Mouse (Mus musculus) urinary bladder, postnatal 25 days (tissue): ENCODE data around the gene G530012D18Rik.
"Not testable (repeated sequence)": the region's sequence is repeated elsewhere in the genome, so short reads cannot be mapped to it uniquely, and the experiment has no call there.

Experiments
- DNase-seq: peaks from one replicate; pipeline ENCODE4 v3.0.0; 2022; ENCODE audit warnings: low spot score

The G530012D18Rik gene

DNA sequence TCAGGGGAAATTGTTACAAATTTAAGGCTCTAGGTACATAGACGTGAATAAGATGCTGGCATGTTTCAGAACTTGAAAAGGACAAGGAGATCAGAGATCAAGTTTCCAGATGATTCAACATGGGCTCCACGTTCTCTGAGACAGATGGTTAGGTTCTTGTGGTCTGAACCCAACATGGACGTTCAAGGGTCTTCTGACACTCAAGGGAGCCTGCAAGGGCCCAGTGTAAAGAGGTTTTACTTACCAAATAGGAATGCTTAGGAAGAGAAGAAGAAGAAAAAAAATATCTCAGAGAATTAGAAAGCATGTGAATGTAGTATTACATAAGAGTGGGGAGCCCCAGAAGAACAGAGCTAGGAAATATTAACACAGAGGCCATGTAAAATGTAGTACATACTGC, 40.3 kb downstream of the G530012D18Rik start:
- DNase-seq, result not testable (repeated sequence)

DNA sequence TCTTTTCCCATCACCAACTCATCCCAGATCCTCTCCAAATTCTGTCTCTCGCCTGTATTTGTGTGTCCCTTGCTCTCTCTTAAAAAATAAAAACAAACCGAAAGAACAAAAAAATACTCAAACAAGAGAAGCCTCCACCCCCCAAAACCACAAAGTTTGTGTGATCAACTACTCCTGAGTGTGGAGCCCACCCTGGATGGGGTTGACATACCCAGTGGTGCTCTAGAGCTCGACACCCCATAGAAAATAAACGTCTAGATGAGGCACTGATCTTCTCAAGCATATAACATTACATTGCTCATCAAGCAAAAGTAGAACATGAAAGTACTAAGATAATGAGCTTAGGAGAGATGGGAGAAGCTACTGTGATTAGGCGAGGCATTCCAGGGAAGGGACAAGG, 41.7 kb downstream of the G530012D18Rik start:
- DNase-seq, result not testable (repeated sequence)

- DNase-seq, result not testable (repeated sequence)
Measured at GRCm38 (mm10) chr1:85618689-85619088, 43.2 kb downstream of the G530012D18Rik start.
